Mouse (Mus musculus): ENCODE results near the gene 1700024P04Rik.

DNA sequence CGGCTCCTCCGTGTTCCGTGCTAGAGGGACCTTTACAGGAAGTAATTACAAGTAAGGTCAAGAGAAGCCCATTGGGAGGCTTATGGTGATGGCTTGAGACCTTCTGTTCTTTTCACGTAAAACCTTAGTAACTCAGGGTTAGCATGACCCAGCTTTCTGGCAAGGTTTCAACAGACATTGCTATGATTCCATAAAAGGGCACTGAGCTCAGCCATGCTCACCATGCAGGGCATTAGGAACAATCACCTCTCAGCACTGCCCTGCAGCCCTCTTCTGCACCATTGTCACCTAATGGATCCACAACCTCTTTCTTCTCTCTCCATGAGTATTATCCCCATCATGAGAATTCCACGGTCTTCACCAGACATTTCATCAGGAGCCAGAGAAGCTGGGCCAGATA lies 12.7 kb downstream of the 1700024P04Rik start:
- TF ChIP-seq POLR2AphosphoS2 (IDR thresholded peaks at IDR 0.05; ENCODE audit: insufficient read length, low read depth) (no peak), POLR2A (IDR thresholded peaks at IDR 0.05; ENCODE audit: insufficient read length, low read depth) (no peak), TCF12 (IDR thresholded peaks at IDR 0.05; ENCODE audit: insufficient read depth, poor library complexity, severe bottlenecking) (no peak), MAX (IDR thresholded peaks at IDR 0.05; ENCODE audit: low read depth) (no peak), USF1 (IDR thresholded peaks at IDR 0.05; ENCODE audit: low read depth) (no peak), E2F4 (IDR thresholded peaks at IDR 0.05; ENCODE audit: insufficient read depth) (no peak)
